Mouse (Mus musculus) myocyte (in vitro differentiated cells): ENCODE data around the gene Ptcd1.

Experiments
- MYOD1 ChIP-seq, 3 experiments: IDR thresholded peaks; one replicate each; pipeline ENCODE4 v1.6.1; 2011; ENCODE audit warnings: control low read depth in 2 of 3, low read depth in 2 of 3, mild to moderate bottlenecking in 2 of 3, moderate library complexity in 1 of 3; ENCODE audit not compliant: insufficient read length in 2 of 3, control insufficient read depth in 1 of 3
- SRF ChIP-seq: IDR thresholded peaks from one replicate; pipeline ENCODE4 v1.6.1; 2011; ENCODE audit warnings: low read depth; ENCODE audit not compliant: control insufficient read depth, insufficient read length

DNA sequence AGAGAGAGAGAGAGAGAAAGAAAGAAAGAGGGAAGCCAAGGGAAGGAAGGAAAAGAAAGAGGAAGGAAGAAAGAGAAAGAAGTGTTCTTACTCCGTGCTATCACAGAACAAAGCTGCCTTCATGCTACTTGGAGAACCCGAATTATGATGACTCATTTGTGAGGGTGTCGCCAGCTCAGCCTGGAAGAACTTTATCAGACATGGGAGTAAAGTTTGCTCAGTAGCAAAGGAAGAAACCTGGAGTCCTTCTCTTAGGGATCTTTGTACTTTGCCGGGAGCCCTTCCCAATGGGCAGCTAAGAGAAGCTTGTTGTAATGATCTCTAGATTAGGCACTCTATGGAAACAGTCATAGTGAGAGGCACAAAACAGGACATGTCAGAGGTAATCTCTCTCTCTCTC, 64.2 kb downstream of the Ptcd1 start:
- TF ChIP-seq MYOD1 (IDR thresholded peaks at IDR 0.05; ENCODE audit: control insufficient read depth in 1 of 3, insufficient read length in 2 of 3, low read depth in 2 of 3): no peak
- TF ChIP-seq SRF: no peak
